Mouse (Mus musculus) right cerebral cortex, postnatal 10 days (tissue): ENCODE measurements at regions not wholly inside any gene's neighbourhood (a gene's known extent, or its start where the extent isn't known, plus 50 kb on each side); places are given as distances from the start of the nearest gene placed in this dataset.

Source experiments
- DNase-seq, 2 experiments: peaks; one replicate each; pipeline ENCODE4 v3.0.0; 2021; ENCODE audit warnings: low spot score in 2 of 2

- DNase-seq, result no peak
Observed at GRCm38 (mm10) chr3:53969000-53969641, 105.5 kb upstream of the Ufm1 start.

DNA sequence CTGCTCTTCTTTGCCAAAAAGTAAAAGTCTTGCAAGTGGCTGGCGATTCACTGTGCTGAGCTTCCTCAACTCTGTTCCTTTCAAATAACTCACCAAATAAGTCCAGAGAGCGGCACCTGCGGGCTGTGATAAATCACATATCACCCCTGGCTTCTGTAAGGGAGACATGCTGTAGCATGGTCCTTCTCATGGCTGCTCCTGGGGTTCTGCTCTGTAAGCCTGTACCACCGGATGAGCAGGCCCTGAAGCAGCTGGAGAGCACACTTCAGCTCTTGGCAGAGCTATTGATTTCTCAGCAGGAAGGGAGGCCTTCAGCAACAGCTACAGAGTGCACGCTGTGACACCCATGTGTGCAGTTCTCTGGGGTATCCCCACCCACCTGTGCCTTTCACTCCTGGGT lies 101.5 kb upstream of the Ufm1 start:
- no peak for DNase-seq

- no peak for DNase-seq
Observed at GRCm38 (mm10) chr3:53953801-53954200, 90.2 kb upstream of the Ufm1 start.

GRCm38 (mm10) chr3:53939684-53940189 lies 76.1 kb upstream of the Ufm1 start:
- DNase-seq, result no peak

DNA sequence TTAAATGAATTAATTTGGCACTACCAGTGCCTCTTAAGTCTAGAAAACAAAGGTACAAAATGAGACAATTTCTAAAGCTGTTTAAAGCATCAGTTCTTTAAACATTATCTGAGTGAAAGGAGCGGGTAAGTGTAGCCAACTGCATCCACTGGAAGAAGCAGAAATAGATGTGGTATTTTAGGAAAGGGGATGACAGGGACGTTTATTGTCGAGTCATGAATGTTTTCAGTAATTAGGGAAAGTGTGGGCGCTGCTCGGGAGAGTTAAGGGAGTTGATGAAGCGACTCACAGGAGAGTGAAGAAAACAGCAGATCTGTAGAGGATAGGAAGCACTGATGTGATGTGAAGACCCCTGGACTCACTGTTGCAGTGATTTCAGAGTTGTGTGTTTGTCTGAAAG lies 68.1 kb upstream of the Ufm1 start:
- DNase-seq, result no peak

DNA sequence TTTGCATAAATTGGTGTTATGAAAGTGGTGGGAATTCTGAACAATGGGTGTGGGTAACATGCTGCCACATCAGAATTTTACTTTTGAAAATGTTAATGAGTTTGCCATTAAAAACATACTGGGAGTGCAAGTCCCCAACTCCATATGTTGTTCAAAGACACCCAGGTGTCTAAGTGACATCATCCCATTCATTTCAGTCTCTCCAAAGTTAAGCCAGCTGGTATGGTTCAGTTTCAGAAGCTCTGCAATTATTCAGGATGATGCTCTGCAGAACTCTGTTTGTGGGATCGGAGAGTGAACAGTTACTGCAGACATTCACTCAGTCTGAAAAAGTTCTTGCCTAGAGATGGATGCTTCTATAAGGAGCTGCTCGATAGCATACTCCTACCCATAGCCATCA lies 56.3 kb upstream of the Ufm1 start:
- no peak for DNase-seq

DNA sequence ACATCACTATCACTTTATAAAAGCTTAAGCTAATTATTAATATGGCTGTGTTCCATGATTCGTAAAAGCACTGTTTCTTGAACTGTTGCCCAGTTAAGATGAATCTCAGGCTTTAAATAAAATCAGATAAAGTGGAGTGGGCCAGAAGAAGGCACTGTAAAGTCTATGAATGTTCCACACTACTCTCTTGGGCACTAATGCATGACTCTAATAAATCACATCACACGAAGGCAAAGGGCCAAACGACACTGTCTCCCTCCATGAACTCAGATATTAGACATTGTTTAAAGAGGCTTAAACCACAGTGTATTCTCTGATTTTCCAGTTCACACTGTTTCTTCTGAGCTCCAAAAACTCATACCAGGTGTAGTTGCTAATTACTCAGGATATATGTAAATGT lies 55.9 kb upstream of the Ufm1 start:
- no peak for DNase-seq

DNA sequence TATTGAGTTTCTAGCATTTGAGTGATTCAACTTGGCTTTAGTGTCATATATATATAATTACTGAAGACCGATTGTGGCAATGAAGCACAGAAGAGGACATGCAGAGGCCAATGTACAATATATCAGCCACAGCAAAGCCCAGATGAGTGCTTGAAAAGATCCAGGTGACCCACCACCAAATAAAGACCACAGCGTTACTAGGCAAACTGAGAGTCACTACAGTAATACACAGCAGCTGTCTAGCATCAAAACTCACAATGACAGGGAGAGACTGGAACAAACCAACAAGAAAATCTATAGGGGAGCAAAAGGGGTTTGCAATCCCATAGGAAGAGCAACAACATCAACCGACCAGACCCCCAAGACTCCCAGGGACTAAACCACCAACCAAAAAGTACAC lies 54.3 kb upstream of the Ufm1 start:
- DNase-seq, result no peak

- no peak for DNase-seq
Observed at GRCm38 (mm10) chr3:53913984-53914669, 50.5 kb upstream of the Ufm1 start.
